ENCODE assay signal across 10 mouse cellular contexts in genomic region chr6:30957784-30958735, GRCm38 (mm10). TPM values are rescaled to one million over a fixed set of nuclear protein-coding genes. Genes with fewer than 3 reads are reported as not detected.
A peak's percentile ranks its signal among the peaks of the same experiment; 100 is the strongest.
DNase-seq lines count a peak whose midpoint lies in the region; ATAC-seq lines count a peak whose summit lies in the region.
"Had no signal": no experiment of that assay in that cellular context is flagged by ENCODE, and none has a peak within 500 bp of the region (broad histone marks: within the 10 kb centered on the region; RNA-seq: fewer than 3 reads in every experiment).

No protein-coding gene starts in this region.

- H3K27ac ChIP-seq in forebrain, embryonic 11.5 days (ENCODE audit: low read depth, low read length): no peak overlapping the region
- no peak overlapping the region for H3K27ac ChIP-seq in hindbrain, embryonic 15.5 days (replicated peaks)
- no peak overlapping the region for H3K27ac ChIP-seq in liver, embryonic 15.5 days (replicated peaks)

- H3K4me2 ChIP-seq in forebrain, embryonic 11.5 days (ENCODE audit: low read depth, low read length, severe bottlenecking): peak overlapping the region; percentile 87
- peak overlapping the region; percentile 67 for H3K4me2 ChIP-seq in hindbrain, embryonic 15.5 days
- H3K4me2 ChIP-seq in liver, embryonic 15.5 days: peak overlapping the region; percentile 60

- H3K36me3 ChIP-seq in forebrain, embryonic 11.5 days (ENCODE audit: control insufficient read depth, insufficient read depth, low read length): no peaks in the 10 kb centered on the region
- H3K36me3 ChIP-seq in hindbrain, embryonic 15.5 days: 0 out of 2 replicates have a peak, but pooled peaks cover 4% of the 10 kb centered on the region
- H3K36me3 ChIP-seq in liver, embryonic 15.5 days (replicated peaks): no peaks in the 10 kb centered on the region

- ATAC-seq in forebrain, embryonic 11.5 days (replicated peaks; ENCODE audit: low FRiP score): no peak
- no peak for ATAC-seq in hindbrain, embryonic 15.5 days (ENCODE audit: low FRiP score, low read depth)
- no peak for ATAC-seq in liver, embryonic 15.5 days (ENCODE audit: insufficient read depth)
- no peak for ATAC-seq in inflammation-experienced regulatory T-cells, adult 6 months

- DNase-seq in layer of hippocampus, postnatal 14 days (ENCODE audit: low spot score in 2 of 2): peak; percentile 14 to 26
- DNase-seq in layer of hippocampus, adult 9-10 months (ENCODE audit: low spot score): no peak
- peak; percentile 43 for DNase-seq in adrenal gland, postnatal 10 days
- peak; percentile 67 for DNase-seq in forebrain, embryonic 11.5 days (ENCODE audit: low spot score)
- DNase-seq in right cerebral cortex, adult 2 months (ENCODE audit: low spot score in 2 of 2): peak; percentile 39 to 45

- WGBS in forebrain, embryonic 11.5 days: 1% methylated on average over 79 of the region's 84 CpGs
- WGBS in hindbrain, embryonic 15.5 days: 2% methylated on average over 84 of the region's 84 CpGs
- 8% methylated on average over 84 of the region's 84 CpGs for WGBS in liver, embryonic 15.5 days (ENCODE audit: insufficient replicate concordance)

- peaks cover 17% of the 10 kb centered on the region for H3K9me3 ChIP-seq in forebrain, embryonic 11.5 days (ENCODE audit: control insufficient read depth, low read length)
- peaks cover 45% of the 10 kb centered on the region for H3K9me3 ChIP-seq in hindbrain, embryonic 15.5 days
- H3K9me3 ChIP-seq in liver, embryonic 15.5 days (replicated peaks): peaks cover 5% of the 10 kb centered on the region

- H3K4me3 ChIP-seq in forebrain, embryonic 11.5 days (ENCODE audit: low read depth, low read length): peak overlapping the region; percentile 46
- peak overlapping the region; percentile 42 for H3K4me3 ChIP-seq in hindbrain, embryonic 15.5 days
- peak overlapping the region; percentile 47 for H3K4me3 ChIP-seq in liver, embryonic 15.5 days (replicated peaks)

- H3K4me1 ChIP-seq in forebrain, embryonic 11.5 days (replicated peaks; ENCODE audit: control insufficient read depth, insufficient read depth, low read length): no peaks in the 10 kb centered on the region
- H3K4me1 ChIP-seq in hindbrain, embryonic 15.5 days (replicated peaks): 0 out of 2 replicates have a peak, but pooled peaks cover 6% of the 10 kb centered on the region
- H3K4me1 ChIP-seq in liver, embryonic 15.5 days (replicated peaks): no peaks in the 10 kb centered on the region

- H3K9ac ChIP-seq in forebrain, embryonic 11.5 days (ENCODE audit: low read length): no peak overlapping the region
- no peak overlapping the region for H3K9ac ChIP-seq in hindbrain, embryonic 15.5 days
- H3K9ac ChIP-seq in liver, embryonic 15.5 days: no peak overlapping the region

- H3K27me3 ChIP-seq in forebrain, embryonic 11.5 days (ENCODE audit: control insufficient read depth, insufficient read depth, low read length): peaks cover 47% of the 10 kb centered on the region
- peaks cover 65% of the 10 kb centered on the region for H3K27me3 ChIP-seq in hindbrain, embryonic 15.5 days
- peaks cover 65% of the 10 kb centered on the region for H3K27me3 ChIP-seq in liver, embryonic 15.5 days

RNA-seq across cellular contexts. Expression of gene Klf14, which starts 0.8 kb away (rescaled TPM):
- under 1 TPM; 0.31 to 0.85 TPM for total RNA-seq in layer of hippocampus, postnatal 14 days (2021)
- under 1 TPM; 0.42 to 0.57 TPM for total RNA-seq in adrenal gland, postnatal 10 days (2021)
- polyA plus RNA-seq in forebrain, embryonic 11.5 days (2014; fragmentation: Nextera tagmentation; extraction: Ambion mirVana): 0.33 and 0.35 TPM in 2 replicates
- 0.22 and 0.25 TPM in 2 replicates for polyA plus RNA-seq in hindbrain, embryonic 15.5 days (2015; fragmentation: Nextera tagmentation; extraction: Ambion mirVana)
- polyA plus RNA-seq in liver, embryonic 15.5 days (2015; fragmentation: Nextera tagmentation; extraction: Ambion mirVana): 0.40 and 0.54 TPM in 2 replicates
- not detected for polyA plus RNA-seq in inflammation-experienced regulatory T-cells, adult 6 months (2017; shearing (Covaris generic))
- total RNA-seq: adrenal gland, adult 18-20 months had no signal

RNA-seq across cellular contexts. Expression of gene Tsga13, which starts 42.7 kb away (rescaled TPM):
- total RNA-seq in layer of hippocampus, postnatal 14 days (2021): under 1 TPM in 1 of 2 experiments, not detected in 1; 0.58 TPM
- total RNA-seq in adrenal gland, postnatal 10 days (2021): under 1 TPM in 1 of 2 experiments, not detected in 1; 0.33 TPM
- polyA plus RNA-seq in forebrain, embryonic 11.5 days (2014; fragmentation: Nextera tagmentation; extraction: Ambion mirVana): not detected in 2 replicates
- 0.26 TPM in 1 of 2 replicates, not detected in the other for polyA plus RNA-seq in hindbrain, embryonic 15.5 days (2015; fragmentation: Nextera tagmentation; extraction: Ambion mirVana)
- not detected in 2 replicates for polyA plus RNA-seq in liver, embryonic 15.5 days (2015; fragmentation: Nextera tagmentation; extraction: Ambion mirVana)
- not detected for polyA plus RNA-seq in inflammation-experienced regulatory T-cells, adult 6 months (2017; shearing (Covaris generic))
- total RNA-seq: adrenal gland, adult 18-20 months; layer of hippocampus, postnatal 25 days had no signal
